Mouse (Mus musculus): ENCODE measurements around the gene Gm11060.

Gene Gm11060

DNA sequence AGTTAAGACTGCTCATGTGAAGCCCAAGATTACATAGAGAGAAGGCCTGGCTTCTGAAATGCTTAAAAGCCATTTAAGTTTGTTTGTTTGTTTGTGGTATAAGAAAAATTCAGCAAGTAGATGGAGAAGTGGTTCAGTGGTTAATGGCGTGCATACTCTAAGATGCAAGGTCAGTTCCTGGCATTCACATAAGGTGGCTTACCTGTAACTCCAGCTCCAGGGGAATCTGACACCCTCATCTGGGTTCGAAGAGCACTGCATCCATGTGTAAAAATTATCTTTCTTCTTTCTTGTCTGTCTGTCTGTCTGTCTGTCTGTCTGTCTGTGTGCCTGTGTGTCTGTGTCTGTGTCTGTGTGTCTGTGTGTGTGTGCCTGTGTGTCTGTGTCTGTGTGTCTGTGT lies at the start of gene Gm11060:
TSS of gene Gm11060 (plus strand) at position 301 of the 400 bp plus-strand sequence.
- no peak for DNase-seq (ENCODE audit: low read depth, low spot score)

DNA sequence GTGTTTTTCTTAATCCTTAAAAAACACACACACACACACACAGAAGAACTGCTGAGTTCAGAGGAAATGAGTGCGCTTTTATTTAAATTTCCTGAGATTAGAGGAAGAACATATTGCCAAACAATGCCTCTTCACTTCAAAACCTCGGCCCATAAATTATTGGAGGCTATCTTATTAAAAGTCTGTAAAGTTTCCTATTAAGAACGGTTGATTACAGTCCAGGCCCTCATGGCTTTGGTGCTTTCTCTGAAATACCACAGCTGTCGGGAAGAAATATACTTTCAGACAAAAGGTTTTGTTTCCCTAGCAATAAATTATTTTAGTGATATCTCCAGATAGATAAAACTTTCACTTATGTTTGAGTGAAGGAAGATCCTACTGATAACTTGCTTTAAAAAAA lies 48.7 kb upstream of the Gm11060 start:
- no peak for DNase-seq (ENCODE audit: low read depth, low spot score)

DNA sequence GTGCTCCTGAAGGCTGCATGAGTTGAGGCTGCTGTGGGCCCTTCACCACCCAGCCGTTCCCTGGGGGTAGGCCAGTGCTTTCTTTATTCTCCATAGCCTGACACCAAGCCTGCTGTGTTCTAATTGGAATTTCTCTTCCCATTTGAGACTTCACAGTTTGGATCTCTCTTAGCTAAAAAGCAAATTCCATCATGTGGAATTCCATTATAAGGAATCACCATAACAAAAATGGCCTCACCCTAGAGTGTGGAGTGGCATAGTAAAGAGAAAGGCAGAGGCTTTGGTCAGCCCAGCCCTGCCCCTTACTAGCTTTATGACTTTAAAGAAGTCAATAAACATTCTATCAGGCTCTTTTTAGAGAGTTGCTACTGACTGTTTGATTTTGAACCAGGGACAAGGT lies 43.5 kb upstream of the Gm11060 start:
- DNase-seq (ENCODE audit: low read depth, low spot score), result no peak

DNA sequence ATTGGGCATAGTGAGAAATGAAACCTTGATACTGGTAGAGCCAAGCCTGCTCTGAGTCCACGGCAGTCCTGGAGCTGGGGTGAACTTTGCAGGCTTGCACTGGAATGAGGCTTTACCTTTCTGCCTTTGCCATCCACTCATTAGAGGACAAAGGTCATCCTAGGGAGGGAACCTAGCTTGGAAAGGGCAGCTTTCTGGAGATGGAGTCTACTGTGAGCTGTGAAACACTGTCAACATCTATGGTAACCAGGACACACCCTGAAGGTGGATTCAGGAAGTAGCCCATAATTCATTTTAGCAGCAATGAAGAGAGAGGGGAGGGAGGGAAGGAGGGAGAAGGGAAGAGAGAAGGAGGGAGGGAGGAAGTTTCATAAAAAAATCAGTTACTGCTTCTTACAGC lies 36.3 kb upstream of the Gm11060 start:
- no peak for DNase-seq (ENCODE audit: low read depth, low spot score)

DNA sequence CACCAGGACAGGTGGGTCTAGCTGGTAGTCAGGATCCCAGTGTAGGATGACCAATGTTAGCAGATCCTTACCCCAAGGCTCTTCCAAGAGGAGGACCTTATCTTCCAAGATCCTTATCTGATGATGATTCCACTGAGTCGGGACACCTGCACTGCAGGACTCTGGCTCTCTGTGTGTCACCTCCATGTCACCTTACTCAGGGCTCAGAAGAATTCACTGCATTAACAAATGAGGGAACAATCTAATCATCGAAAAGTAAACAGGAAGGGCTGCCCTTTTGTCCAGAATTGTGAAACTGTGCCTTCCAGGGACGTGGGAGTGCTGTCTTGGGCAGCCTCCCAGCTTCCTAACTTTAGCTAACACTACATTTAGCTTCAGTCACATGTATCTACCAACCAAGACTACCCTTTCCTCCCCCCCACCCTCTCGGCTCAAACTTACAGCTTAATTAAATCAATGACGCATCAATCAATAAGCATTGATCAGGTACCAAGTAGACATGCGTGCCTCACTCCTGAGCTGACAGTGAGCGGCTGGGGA lies 33.2 kb upstream of the Gm11060 start:
- no peak for DNase-seq (ENCODE audit: low read depth, low spot score)

DNA sequence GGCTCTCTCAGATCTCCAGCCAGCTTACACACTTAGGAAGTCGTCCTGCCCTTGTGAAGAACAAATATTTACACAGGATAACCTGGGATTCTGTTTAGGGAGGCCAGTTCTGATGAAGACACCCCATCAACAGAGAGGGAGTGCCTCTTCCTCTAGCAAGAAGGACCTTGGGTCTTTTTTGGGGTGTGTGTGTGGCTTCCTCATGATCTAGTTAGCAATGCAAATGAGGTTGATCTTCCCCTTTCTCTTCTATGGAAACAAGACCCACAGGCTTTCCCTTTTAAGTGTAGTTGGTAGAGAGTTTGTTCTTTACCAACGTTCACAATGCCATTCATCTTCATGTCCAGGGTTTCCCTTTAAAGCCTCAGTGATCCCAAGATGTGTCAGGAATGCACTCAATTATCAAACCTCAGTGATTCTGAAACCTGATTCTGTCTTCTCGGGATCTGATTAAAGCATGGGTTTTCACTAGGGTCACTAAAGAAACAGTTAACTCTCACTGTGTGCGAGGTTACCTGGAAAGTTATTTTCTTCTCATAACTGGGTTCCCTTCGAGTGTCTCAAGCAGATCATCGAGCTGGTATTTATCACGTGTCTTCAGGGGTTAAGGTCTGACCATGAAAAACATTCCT lies 29.0 kb upstream of the Gm11060 start:
- DNase-seq (ENCODE audit: low read depth, low spot score), result peak; percentile 65

DNA sequence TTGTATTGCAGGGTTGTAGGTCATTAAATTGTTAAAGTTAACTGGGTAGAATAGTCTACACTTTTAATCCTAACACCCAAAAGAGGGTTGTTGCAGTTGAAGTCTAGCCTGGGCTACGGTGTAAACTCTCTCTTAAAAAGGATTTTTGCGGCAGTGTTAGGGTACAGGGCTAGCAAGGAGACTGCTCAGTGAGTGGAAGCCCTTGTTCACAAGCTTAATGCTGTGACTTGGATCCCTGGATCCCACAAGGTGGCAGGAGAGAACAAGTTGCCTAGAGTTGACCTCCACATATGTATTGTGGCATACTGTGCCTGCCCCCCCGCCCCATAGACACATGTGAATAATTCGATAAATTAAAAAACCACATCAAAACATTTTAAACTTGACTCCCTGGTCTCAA lies 19.3 kb upstream of the Gm11060 start:
- DNase-seq (ENCODE audit: low read depth, low spot score), result no peak

DNA sequence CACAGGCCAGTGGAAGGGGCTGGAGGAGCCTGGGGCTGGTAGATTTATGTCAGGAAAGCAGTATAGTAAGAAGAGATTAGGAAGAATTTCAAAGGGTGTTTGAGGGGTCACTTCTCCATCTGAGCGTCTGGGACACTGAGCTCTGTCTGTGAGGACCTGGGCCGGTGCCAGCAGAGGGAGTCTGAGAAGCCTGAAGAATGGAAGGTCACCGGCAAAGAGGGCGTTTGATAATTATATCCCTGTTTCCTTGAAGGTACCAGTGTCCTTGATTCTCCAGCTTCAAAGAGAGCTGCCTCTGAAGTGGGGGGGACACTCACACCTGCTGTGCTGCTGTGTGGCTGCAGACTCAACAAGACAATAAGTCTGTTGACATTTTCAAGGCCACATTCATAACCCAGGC lies 17.6 kb upstream of the Gm11060 start:
- no peak for DNase-seq (ENCODE audit: low read depth, low spot score)

DNA sequence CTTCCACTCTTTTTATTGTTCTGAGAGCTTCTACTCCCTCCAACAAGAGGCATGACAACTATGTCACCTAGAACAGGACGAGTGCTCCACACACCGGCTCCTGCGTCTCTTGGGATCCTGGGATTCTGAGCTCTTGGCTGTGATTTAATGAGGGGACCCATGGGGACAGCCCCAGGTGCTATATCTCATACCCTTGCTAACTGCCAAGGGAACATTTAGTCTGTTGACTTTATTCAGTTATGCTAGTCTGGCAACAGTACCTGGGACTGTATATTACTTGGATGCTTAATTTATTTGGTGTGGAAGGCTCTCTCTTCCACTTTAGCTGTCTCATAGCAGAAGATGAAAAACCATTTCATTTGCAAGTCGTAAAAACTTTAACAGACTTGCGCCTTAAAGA lies 16.0 kb upstream of the Gm11060 start:
- no peak for DNase-seq (ENCODE audit: low read depth, low spot score)

DNA sequence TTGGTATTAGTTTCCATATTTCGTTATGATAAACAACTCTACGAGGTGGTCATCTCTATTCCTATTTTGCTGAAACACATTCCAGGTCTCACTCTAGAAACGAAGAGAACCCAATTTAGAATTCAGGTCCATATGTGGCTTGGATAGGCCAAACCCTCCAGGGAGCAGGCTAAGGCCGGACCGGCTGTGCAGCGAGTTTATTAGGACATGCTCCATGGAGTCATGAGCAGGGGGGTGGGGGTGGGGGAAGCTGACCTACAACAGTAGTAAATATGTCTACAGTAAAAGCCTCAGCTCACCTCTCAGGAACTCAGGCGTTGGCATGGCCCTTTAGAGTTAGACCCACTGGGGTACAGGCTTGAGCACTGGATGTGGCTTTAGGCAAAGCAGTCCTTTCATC lies 14.7 kb upstream of the Gm11060 start:
- DNase-seq (ENCODE audit: low read depth, low spot score), result no peak

DNA sequence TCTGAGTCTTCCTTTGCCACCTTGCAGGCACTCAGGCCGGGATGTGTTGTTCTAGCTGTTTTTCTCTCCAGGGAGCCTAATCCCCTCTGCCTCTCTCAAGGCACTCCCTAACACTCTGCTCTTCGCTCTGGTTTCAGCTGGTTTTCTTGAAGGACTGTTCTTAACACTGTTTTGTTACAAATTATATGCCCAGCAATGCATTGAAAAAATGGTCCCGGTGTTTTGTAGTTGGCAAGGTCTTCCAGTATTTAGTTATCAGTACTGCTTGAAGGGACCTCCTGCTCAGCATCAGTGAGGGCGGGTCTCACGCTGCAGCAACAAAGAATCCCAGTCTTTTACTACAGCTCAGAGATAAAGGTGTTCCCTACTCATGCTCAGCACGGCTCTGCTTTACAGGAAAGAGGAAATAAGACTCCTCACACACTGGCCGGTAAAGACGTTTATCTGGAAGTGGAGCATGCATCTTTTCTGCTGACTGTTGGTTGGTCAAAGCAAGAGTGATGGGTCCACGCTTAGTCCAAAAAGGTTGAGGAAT lies 9.5 kb upstream of the Gm11060 start:
- no peak for DNase-seq (ENCODE audit: low read depth, low spot score)

DNA sequence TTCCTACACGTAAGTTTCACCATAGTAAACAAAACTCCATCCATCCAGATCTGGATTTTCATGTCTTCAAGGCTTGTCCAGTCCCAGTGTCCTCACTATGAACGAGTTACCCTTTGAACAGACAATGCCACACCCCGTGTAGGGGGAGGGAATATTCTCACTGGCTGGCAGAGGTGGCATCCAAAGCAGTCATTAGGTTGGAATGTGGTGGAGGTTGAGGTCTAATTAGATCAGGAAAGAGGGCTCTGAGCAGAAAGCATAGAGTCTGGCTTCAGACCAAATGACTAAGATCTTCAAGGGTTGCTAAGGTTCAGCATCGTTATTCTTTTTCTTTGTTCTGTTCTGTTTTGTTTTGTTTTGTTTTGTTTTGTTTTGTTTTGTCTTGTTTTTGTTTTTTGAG lies 7.8 kb upstream of the Gm11060 start:
- DNase-seq (ENCODE audit: low read depth, low spot score), result no peak

DNA sequence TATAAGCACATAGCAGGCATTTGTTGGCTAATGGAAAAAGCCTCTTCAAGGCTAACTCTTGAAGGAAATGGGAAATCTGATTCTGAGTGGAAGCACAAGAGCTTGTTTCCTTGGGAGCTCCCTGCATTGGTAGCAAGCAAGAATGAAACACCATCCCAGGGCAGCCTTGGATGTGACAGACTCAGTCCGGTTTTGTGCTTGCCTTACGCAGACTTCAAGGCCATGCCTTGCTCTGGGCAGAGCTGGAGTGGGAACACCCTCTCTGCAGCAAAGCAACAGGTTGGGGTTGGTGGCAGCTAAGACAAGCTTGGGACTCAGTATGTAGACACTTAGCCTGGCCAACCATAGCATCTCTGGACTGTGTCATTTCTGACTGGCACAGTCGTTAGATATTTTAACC lies 5.7 kb upstream of the Gm11060 start:
- no peak for DNase-seq (ENCODE audit: low read depth, low spot score)

DNA sequence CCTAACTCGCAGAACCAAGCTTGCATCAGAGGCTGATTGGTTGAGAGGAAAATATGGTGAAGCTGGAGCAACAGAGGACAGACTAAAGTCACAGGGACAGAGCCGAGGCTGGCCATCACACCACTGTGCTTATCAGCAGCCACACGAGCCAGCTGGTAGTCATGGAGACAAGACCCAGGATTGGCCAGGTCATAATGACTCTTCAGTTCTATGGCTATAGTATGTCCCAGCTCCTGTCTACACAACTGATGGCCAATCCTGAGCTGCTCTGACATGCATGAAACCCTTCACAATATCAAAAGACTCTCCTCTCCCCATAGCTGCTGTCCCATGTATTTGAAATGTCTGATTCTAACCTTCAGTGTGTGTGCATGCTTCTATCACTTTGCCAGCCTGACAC lies 3.8 kb upstream of the Gm11060 start:
- DNase-seq (ENCODE audit: low read depth, low spot score), result no peak

DNA sequence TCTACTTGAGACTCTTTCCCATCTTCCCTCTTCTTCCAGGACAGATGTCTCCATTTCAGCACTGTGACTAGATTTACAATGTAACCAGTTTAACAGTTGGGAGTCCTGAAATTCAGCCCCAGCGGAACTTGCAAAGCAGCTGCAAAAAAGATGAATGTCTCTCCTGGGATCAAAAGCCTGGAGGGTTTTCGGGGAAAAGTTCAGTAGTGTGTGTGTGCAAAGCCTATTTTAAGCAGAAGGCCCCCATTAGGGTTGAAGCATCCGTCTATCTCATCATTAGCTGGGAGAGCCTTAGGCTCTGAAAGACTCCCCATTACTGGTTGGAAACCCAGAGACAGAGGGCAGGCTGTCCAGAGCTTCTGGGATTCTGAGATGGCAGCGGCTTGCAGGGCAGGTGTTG lies 2.7 kb upstream of the Gm11060 start:
- DNase-seq (ENCODE audit: low read depth, low spot score), result no peak

DNA sequence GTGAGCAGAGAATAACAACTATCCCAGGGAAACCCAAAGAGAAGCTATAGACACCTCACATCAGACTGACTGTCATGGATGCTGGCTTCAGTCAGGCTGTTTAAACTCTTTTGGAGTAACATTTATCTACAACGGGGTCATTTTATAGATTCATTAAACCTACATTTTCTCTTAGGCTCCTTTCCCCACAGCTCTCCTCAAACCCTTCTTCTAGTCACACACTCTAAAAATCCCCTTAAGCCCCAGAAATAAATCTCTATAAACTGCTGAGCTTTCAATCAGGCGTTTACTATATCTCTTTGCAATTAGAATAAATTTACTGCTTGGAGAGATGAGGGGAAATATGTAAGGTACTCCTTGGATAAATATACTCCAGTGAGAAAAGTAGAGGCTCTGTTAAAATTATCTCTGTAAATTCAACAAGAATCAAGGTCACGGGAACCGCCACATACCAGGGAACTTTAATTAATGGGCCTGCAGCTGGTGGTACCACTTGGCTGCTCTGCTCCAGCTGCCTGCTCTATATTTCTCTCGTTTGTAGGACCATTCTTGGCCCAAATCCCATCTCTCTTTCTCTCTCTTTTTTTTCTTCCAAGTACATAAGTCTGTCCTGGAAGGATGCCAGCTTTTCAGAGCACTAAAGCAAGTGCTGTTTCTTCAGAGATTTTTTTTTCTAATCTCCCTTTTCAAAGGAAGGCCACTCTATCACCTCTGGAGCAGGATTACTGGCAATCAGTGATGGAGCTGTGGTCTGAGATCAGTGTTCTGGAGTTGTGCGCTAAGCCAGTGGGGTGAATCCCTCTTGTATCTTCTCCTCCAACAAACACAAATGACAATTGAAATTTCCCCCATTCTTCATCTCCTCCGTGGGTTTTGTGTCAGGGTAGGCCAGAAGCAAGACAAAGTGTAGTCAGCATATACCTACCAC lies 2.0 kb upstream of the Gm11060 start:
- DNase-seq (ENCODE audit: low read depth, low spot score), result no peak

DNA sequence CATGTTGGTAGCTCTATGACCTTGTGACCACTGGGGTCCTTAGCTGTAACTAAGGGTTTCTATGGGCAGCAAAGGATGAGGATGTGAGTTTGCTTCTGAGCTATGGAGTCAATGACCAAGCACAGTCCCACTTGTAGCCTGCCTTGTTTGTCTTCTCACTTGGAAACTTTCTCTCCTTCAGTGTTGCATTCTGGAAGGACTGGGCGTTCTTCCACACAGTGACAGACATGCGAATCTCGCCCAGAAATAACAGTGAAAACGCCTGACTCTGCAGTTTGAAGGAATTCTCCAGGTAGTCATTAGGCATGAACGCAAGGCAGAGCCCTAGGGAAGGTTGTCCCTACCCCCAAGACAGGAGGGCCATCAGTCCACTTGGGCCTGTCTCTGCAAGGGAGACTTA lies 827 bp upstream of the Gm11060 start:
- DNase-seq (ENCODE audit: low read depth, low spot score), result no peak

DNA sequence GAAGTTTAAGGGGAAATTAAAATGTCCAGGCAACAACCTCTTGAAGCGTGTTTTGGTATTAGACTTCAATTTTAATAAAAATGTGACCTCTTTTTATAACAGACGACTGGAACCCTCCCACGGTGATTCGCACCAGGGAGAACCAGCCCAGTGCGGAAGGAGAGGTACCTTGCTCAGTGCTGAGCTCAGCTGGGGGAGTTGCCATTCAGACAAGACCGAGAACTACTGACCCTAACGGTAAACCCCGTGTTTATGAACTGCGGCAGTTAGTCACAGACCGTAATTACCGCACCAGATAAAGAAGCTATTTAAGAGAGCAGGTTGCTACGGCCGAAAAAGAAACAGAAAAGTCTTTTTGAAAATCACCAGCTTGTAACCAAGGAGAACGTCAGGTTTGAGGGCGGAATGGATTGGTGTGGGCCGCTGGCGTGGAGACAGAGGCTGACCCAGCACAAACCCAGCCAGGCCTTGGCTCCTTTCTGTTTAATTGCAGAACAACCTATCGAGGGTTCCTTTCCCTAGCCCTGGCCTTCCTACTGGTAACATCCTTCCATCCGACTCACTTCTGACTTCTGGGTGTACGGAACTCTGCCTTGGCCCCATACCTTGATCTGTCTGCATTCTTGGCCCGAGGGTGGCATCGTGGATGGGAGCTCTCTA lies 5.6 kb downstream of the Gm11060 start:
- no peak for DNase-seq (ENCODE audit: low read depth, low spot score)

DNA sequence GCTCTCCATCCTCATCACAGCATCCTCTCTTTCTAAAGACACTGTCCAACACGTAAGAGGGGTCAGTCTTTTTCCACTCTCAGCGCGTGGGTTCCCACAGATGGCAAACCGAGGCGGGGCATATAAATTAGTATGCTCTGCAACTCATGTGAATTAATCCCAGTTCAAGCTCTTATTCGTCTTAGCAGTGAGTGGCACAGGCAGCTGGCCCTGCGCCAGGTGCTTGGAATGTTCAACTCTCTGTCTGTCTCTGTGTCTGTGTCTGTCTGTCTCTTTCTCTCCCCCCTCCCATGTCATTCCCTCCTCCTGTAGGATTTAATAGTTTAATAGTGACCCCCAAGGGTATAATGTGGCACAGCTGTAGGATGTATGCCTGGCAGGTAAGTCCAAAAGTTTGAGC lies 7.6 kb downstream of the Gm11060 start:
- no peak for DNase-seq (ENCODE audit: low read depth, low spot score)

DNA sequence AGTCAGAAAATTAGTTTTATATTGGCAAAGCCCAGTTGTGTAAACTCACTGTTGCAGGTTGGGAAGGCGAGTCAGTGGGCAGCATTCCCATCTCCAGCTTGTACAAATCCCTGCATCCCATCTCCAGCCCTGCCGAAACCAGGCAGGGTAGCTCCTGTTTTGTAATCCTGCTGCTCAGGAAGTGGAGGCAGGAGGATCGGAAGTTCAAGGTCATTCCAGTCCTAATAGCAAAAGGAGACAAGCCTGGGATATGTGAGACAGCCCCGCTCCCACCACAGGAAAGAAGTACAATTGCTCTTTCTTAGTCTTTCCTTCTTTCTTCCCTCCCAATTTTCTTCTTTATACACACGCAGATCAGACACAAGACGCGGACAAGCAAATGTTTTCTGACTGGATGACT lies 8.7 kb downstream of the Gm11060 start:
- no peak for DNase-seq (ENCODE audit: low read depth, low spot score)

DNA sequence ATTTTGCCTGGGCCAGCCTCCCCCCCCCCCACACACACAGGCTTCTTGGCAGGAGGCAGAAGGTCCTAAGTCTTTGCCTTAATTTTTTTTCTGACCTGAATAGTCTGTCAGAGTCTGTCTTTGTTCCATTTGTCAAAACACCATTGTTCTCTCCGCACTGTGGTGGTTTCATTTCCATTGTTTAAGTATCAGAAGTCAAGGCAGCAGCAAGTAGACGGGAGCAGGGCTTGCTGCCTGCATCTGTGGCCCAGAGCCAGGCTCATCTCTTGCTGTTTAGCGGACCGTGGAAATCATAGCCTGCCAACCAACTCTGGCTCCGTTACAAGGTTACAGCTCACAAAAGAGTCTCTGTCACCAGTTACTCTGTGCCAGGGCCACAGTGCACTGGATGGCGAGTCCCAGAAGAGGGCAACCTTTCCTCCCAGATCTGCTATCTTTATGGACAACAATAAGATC lies 16.9 kb downstream of the Gm11060 start:
- DNase-seq (ENCODE audit: low read depth, low spot score), result peak; percentile 27

DNA sequence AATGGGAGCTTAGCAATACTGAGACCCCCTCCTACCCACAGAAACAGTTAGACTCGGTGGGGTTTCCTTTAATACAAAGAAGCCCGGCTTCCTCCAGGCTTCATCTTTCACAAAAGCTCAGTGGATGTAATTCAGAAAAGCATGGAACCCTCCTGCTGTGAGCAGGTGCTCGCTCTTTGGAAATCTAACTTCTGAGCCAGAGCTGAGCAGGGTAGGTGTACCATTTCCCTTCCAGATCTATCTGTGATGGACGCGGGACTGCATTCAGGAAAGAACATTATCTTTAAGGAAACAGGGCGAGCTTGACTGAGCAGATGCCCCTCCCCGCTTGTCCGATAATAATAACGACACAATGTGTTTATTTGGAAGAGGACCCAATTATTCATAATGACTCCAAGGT lies 22.3 kb downstream of the Gm11060 start:
- DNase-seq (ENCODE audit: low read depth, low spot score), result no peak
